Mouse (Mus musculus) A20 (cell line): ENCODE data around the gene Gm27027.

Source experiments
- DNase-seq: peaks from one replicate; pipeline ENCODE4 v3.0.0-alpha.2; 2011; ENCODE audit warnings: low read depth, low spot score

Gene Gm27027

GRCm38 (mm10) chr2:93928866-93929265, 67.3 kb downstream of the Gm27027 start:
- no peak for DNase-seq

DNA sequence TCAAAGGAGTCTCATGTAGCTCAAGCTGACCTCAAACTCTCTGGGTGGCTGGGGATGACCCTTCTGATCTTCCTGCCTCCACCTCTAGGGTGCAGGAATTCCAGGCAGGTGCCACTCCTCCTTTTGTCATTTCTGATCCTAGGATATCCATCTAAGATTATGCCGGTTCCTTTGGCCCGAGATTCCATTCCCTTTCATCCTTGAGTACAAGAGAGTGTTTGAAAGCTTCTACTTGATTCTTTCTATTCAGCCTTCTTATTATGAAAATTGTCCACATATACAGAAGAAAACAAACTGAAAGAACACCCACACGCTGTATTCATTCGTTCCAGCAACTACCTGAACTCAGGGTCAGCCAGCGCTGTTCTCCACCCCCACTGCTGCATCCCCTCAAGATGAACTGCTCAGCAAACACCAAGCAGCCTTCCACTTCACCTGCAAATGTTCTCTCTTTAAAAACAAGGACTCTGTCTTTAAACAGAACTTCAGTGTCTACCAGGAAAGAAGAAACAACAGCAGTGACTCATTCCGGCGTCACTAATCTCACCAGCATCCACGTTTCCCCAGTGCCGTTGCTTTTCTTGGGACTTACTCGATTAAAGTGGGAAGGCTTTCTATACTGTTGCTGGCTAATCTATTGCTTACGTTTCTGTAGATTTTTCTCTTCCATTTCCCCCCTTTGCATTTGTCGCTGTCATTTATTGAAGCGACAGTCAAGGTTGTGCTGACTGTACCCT, 68.3 kb downstream of the Gm27027 start:
- DNase-seq = no peak

- no peak for DNase-seq
Measured at GRCm38 (mm10) chr2:93926141-93926540, 70.0 kb downstream of the Gm27027 start.

DNA sequence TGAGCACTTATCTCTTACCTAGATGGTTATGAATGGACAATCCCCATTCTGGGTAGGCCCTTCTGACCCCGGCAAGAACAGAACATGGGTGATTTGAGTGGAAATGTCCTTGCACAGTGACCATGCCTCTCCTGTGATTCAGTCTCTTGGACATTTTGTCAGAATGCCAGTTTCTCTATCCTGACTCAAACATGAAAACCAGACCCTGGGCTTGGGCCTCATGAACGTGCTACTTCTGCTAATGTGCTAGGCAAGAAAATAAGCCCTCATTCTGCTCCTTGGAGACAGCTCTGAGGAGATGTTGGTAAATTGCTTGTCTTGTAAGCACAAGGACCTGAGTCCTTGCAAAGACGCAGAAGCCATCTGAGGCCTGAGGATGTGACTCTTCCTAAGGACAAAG, 77.1 kb downstream of the Gm27027 start:
- no peak for DNase-seq

- no peak for DNase-seq
Measured at GRCm38 (mm10) chr2:93913552-93913951, 82.6 kb downstream of the Gm27027 start.

DNA sequence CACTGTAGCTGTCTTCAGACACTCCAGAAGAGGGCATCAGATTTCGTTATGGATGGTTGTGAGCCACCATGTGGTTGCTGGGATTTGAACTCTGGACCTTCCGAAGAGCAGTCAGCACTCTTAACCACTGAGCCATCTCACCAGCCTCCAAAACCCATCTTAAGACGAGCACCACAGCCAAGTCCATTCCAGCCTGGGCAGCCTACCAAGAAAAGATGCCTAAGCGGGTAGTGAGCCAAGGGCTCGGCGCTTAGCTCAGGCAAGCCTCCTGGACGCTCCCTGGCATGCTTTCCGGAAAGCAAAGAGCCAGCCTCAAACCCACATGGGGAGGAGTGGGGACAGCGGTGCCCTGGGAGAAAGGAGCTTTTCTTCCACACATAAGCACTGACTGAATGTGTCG, 84.2 kb downstream of the Gm27027 start:
- DNase-seq = no peak

- DNase-seq = no peak
Measured at GRCm38 (mm10) chr2:93909716-93910115, 86.4 kb downstream of the Gm27027 start.

GRCm38 (mm10) chr2:93907519-93908294, 88.4 kb downstream of the Gm27027 start:
- DNase-seq = no peak
